Mouse (Mus musculus) layer of hippocampus, adult 8-10 months (tissue): ENCODE data around the gene Ubac2. TPM values are rescaled to one million over a fixed set of nuclear protein-coding genes. Genes with fewer than 3 reads are reported as not detected.

Source experiments
- DNase-seq, 2 experiments: peaks; one replicate each; pipeline ENCODE4 v3.0.0; 2022; ENCODE audit warnings: low spot score in 2 of 2
- total RNA-seq, 4 experiments: library from RNA; stranded (reverse); gene quantifications; 2 replicates each; pipeline ENCODE4 v1.2.4; 2022

Gene Ubac2
- total RNA-seq, 4 experiments from 2014 or later = 40.3 to 47.1 (median 45.1) TPM

- DNase-seq = no peak
Observed at GRCm38 (mm10) chr14:121999455-121999854, 121.0 kb downstream of the Ubac2 start.

GRCm38 (mm10) chr14:122000346-122001105 lies 122.1 kb downstream of the Ubac2 start:
- DNase-seq = no peak

- DNase-seq = no peak
Observed at GRCm38 (mm10) chr14:122002224-122002623, 123.8 kb downstream of the Ubac2 start.

GRCm38 (mm10) chr14:122003812-122004211 lies 125.4 kb downstream of the Ubac2 start:
- DNase-seq = no peak

- DNase-seq = no peak
Observed at GRCm38 (mm10) chr14:122008261-122008660, 129.8 kb downstream of the Ubac2 start.

GRCm38 (mm10) chr14:122009502-122009901 lies 131.1 kb downstream of the Ubac2 start:
- no peak for DNase-seq

- DNase-seq = no peak
Observed at GRCm38 (mm10) chr14:122010301-122010700, 131.9 kb downstream of the Ubac2 start.

GRCm38 (mm10) chr14:122011768-122012167 lies 133.3 kb downstream of the Ubac2 start:
- DNase-seq = no peak

- no peak for DNase-seq
Observed at GRCm38 (mm10) chr14:122012193-122012592, 133.8 kb downstream of the Ubac2 start.

- DNase-seq = no peak
Observed at GRCm38 (mm10) chr14:122012814-122013213, 134.4 kb downstream of the Ubac2 start.

- no peak for DNase-seq
Observed at GRCm38 (mm10) chr14:122013417-122013951, 135.1 kb downstream of the Ubac2 start.

GRCm38 (mm10) chr14:122017958-122018357 lies 139.5 kb downstream of the Ubac2 start:
- no peak for DNase-seq

- DNase-seq = no peak
Observed at GRCm38 (mm10) chr14:122019389-122019788, 141.0 kb downstream of the Ubac2 start.

- no peak for DNase-seq
Observed at GRCm38 (mm10) chr14:122020567-122020966, 142.1 kb downstream of the Ubac2 start.

- DNase-seq = no peak
Observed at GRCm38 (mm10) chr14:122023054-122023453, 144.6 kb downstream of the Ubac2 start.

- no peak for DNase-seq
Observed at GRCm38 (mm10) chr14:122023928-122024327, 145.5 kb downstream of the Ubac2 start.

- DNase-seq = no peak
Observed at GRCm38 (mm10) chr14:122028926-122029745, 150.7 kb downstream of the Ubac2 start.

- DNase-seq = no peak
Observed at GRCm38 (mm10) chr14:122029851-122030250, 151.4 kb downstream of the Ubac2 start.

- no peak for DNase-seq
Observed at GRCm38 (mm10) chr14:122032045-122032444, 153.6 kb downstream of the Ubac2 start.

GRCm38 (mm10) chr14:122034451-122034850 lies 156.0 kb downstream of the Ubac2 start, which contains the start of gene Timm8a2:
Gene Timm8a2 (plus strand): TSS chr14:122034674.
- no peak for DNase-seq

- DNase-seq = no peak
Observed at GRCm38 (mm10) chr14:122035181-122035580, 156.8 kb downstream of the Ubac2 start.

GRCm38 (mm10) chr14:122035860-122036259 lies 157.4 kb downstream of the Ubac2 start:
- DNase-seq = no peak
